Comparison of ENCODE assay signal across 11 mouse cellular contexts in genomic region chrX:11463955-11464511, GRCm38 (mm10).
"Had no signal": no experiment of that assay in that cellular context is flagged by ENCODE, and none has a peak within 500 bp of the region (broad histone marks: within the 10 kb centered on the region; RNA-seq: fewer than 3 reads in every experiment).

No protein-coding gene starts in this region.

- H3K27me3 ChIP-seq: liver, embryonic 12.5 days had no signal

- H3K36me3 ChIP-seq: limb, embryonic 15.5 days; liver, embryonic 12.5 days; midbrain, embryonic 12.5 days; neural tube, embryonic 13.5 days; stomach, embryonic 15.5 days had no signal

- H3K4me3 ChIP-seq: limb, embryonic 15.5 days; liver, embryonic 12.5 days; midbrain, embryonic 12.5 days; neural tube, embryonic 13.5 days; stomach, embryonic 15.5 days had no signal

- DNase-seq: kidney, adult 11 months; layer of hippocampus, adult 9-11 months; layer of hippocampus, postnatal 36 days; lung, postnatal 10 days; thymus, adult 2 months; thymus, postnatal 25 days had no signal

- H3K27ac ChIP-seq: limb, embryonic 15.5 days; liver, embryonic 12.5 days; midbrain, embryonic 12.5 days; neural tube, embryonic 13.5 days; stomach, embryonic 15.5 days had no signal

- H3K4me1 ChIP-seq: liver, embryonic 12.5 days; midbrain, embryonic 12.5 days; neural tube, embryonic 13.5 days; stomach, embryonic 15.5 days had no signal
